Mouse (Mus musculus): ENCODE data around the gene Lemd1.

DNA sequence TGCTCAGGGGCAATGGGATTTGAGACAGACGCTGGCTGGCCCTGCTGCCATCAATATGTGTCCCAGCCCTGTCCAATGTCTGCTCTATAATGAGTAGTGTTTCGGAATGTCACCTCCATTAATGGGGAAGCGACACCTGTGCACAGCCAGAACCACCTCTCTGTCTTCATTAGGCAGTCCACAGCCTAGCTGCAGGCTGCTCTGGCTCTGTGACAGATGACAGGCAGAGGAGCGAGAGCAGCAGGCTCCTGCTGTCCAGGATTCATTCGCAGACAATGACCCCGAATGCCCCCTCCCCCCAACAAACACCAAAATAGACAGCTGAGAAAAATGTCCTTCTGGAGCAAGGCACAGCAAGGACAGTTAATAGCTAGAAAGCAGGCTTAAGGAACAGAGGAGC is 21.8 kb downstream of the Lemd1 start:
- TF ChIP-seq CTCF (IDR thresholded peaks at IDR 0.05) (no peak), EP300 (IDR thresholded peaks at IDR 0.05; ENCODE audit: insufficient read depth, low read depth, low read length) (no peak), POLR2A (IDR thresholded peaks at IDR 0.05; ENCODE audit: insufficient read depth, low read depth, low read length) (no peak)
